Mouse (Mus musculus): ENCODE measurements at regions not wholly inside any gene's neighbourhood (a gene's known extent, or its start where the extent isn't known, plus 50 kb on each side); places are given as distances from the start of the nearest gene placed in this dataset.

- TF ChIP-seq CTCF (IDR thresholded peaks at IDR 0.05) (peak; percentile 24), EP300 (IDR thresholded peaks at IDR 0.05) (no peak)
Observed at GRCm38 (mm10) chr5:111582004-111582403, 151.7 kb upstream of the Gm26897 start.

Data from lung, postnatal 0 days (tissue).